Mouse (Mus musculus): Measurements from ENCODE around the gene Hist2h3b. TPM values are rescaled to one million over a fixed set of nuclear protein-coding genes. Genes with fewer than 3 reads are reported as not detected.
A peak's percentile ranks its signal among the peaks of the same experiment; 100 is the strongest.
"Not testable (repeated sequence)": the region's sequence is repeated elsewhere in the genome, so short reads cannot be mapped to it uniquely, and the experiment has no call there.

Gene Hist2h3b
- polyA plus RNA-seq, 1 experiment: 11.3 TPM

DNA sequence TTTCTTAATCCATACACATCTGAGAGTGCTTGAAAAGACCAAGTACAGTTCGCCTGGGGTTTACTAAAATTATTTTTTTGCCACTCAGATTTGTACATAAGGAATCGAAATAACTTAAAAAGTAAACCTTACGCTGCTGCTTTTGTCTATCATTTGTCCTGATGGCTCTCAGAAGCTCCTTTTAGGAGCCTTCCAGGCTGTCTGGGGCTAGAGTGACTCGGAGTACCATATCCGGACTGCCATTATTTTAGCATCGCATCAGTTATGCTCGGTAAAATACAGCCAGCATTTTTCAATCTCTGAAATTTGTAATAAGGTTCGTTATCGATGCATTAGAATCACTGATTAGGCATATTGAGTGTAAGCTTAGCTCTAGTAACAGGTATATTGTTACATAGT is 27.7 kb upstream of the Hist2h3b start:
- H3K79me2 ChIP-seq (ENCODE audit: control insufficient read depth, insufficient read depth): no peaks in the 10 kb centered on the region
- TF ChIP-seq MYOD1 (IDR thresholded peaks at IDR 0.05; ENCODE audit: control insufficient read depth, insufficient read length, low read depth) (no peak), USF1 (IDR thresholded peaks at IDR 0.05; ENCODE audit: low read depth) (no peak), MAX (IDR thresholded peaks at IDR 0.05) (no peak), CTCF (IDR thresholded peaks at IDR 0.05; ENCODE audit: control insufficient read depth, insufficient read depth, insufficient read length) (no peak), FOSL1 (IDR thresholded peaks at IDR 0.05; ENCODE audit: insufficient read depth, low read length, poor library complexity, severe bottlenecking) (no peak), MYOG (IDR thresholded peaks at IDR 0.05; ENCODE audit: control insufficient read depth, extremely low read depth, insufficient read length) (no peak)
- H3K79me3 ChIP-seq (ENCODE audit: low read depth): no peaks in the 10 kb centered on the region

DNA sequence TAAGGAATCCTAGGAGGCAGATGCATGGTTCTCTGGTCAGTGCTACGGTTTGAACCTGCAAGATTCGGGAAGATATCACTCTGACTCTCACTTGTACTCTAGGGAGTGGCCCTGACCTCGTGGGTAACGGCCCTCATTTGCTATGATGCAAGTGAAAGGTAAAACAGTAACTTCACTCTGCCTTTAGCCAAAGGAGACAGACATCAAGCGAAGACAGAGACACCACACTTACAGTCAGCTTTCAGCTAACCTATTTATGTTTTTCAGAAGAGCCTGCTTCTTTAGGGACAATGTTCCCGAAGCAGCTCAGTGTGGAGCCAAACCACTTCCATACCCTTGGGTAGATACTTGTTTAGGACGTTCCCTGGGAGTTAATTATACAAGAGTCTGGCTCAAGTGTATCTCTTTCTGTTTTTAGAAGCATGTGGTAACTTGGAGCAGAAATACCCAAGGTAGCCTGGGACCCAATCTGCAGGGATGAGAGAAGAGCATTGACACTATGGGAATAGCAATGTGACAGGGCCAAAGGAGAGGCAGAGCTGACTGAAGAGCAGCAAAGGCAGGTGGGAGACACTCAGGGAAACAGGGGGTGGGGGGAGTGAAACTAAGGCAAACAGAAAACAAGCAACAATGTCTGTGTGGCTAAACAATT is 24.4 kb upstream of the Hist2h3b start:
- no peak for TF ChIP-seq CTCF (IDR thresholded peaks at IDR 0.05; ENCODE audit: control insufficient read depth, insufficient read depth, insufficient read length)
- TF ChIP-seq CEBPB (IDR thresholded peaks at IDR 0.05; ENCODE audit: low read depth): no peak
- Histone ChIP-seq H3ac (ENCODE audit: control insufficient read depth, insufficient read length, low read depth) (peak overlapping the region; percentile 2), H3K4me3 (ENCODE audit: insufficient read depth, poor library complexity, severe bottlenecking) (no peak overlapping the region)

More for the DNA sequence above, 27.7 kb upstream of the Hist2h3b start:
- Histone ChIP-seq H3ac (ENCODE audit: control insufficient read depth, insufficient read length, low read depth) (no peak overlapping the region), H3K36me3 (ENCODE audit: control insufficient read depth, insufficient read depth) (no peaks in the 10 kb centered on the region), H3K4me3 (ENCODE audit: insufficient read depth, poor library complexity, severe bottlenecking) (no peak overlapping the region), H3K27me3 (ENCODE audit: control insufficient read depth, insufficient read depth, insufficient read length) (no peaks in the 10 kb centered on the region)

DNA sequence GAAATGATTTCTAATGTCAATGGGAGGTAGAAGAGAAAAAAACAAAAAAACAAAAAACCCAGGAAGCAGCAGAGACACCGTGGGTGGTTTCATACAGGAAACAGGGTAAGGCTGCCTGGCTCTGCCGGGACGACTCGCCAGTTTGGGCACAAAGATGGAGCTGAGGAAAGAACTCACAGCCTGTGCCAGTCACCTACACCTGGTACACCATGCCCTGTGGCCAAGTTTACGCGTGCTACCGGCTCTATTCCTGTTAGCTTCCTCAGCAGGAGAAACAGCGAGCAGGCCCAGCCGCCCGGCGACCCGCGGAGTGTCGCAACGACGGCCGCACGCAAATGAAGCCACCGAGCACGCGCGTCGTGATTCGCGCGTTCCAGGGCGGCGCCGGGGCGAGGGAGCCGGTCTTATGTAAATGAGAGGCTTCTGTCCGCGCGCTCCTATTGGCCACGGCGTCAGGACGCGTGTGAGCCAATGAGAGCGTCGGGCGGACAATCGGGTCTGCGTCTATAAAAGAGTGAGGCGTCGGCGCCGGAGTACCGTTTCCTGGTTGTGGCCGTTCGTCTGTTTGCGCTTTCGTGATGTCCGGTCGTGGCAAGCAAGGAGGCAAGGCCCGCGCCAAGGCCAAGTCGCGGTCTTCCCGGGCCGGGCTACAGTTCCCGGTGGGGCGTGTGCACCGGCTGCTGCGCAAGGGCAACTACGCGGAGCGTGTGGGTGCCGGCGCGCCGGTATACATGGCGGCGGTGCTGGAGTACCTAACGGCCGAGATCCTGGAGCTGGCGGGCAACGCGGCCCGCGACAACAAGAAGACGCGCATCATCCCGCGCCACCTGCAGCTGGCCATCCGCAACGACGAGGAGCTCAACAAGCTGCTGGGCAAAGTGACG is 23.2 kb upstream of the Hist2h3b start, which contains the start of gene Hist2h2aa1:
Gene Hist2h2aa1 (plus strand): TSS at position 495 of the 884 bp plus-strand sequence.
- H3K4me3 ChIP-seq (ENCODE audit: insufficient read depth, poor library complexity, severe bottlenecking): peak within 1 kb of the TSS; percentile 18
- H3ac ChIP-seq (ENCODE audit: control insufficient read depth, insufficient read length, low read depth): peak within 1 kb of the TSS; percentile 91
- H3K27me3 ChIP-seq (ENCODE audit: control insufficient read depth, insufficient read depth, insufficient read length); H3K79me2 ChIP-seq (ENCODE audit: control insufficient read depth, insufficient read depth); H3K36me3 ChIP-seq (ENCODE audit: control insufficient read depth, insufficient read depth); H3K79me3 ChIP-seq (ENCODE audit: low read depth): not testable (repeated sequence)
- peak; percentile 71 for TF ChIP-seq CEBPB (IDR thresholded peaks at IDR 0.05; ENCODE audit: low read depth)

More for the DNA sequence above, 24.4 kb upstream of the Hist2h3b start:
- H3K79me2 ChIP-seq (ENCODE audit: control insufficient read depth, insufficient read depth): no peaks in the 10 kb centered on the region
- no peaks in the 10 kb centered on the region for H3K27me3 ChIP-seq (ENCODE audit: control insufficient read depth, insufficient read depth, insufficient read length)
- H3K79me3 ChIP-seq (ENCODE audit: low read depth): peaks cover 2% of the 10 kb centered on the region
- H3K36me3 ChIP-seq (ENCODE audit: control insufficient read depth, insufficient read depth): no peaks in the 10 kb centered on the region

DNA sequence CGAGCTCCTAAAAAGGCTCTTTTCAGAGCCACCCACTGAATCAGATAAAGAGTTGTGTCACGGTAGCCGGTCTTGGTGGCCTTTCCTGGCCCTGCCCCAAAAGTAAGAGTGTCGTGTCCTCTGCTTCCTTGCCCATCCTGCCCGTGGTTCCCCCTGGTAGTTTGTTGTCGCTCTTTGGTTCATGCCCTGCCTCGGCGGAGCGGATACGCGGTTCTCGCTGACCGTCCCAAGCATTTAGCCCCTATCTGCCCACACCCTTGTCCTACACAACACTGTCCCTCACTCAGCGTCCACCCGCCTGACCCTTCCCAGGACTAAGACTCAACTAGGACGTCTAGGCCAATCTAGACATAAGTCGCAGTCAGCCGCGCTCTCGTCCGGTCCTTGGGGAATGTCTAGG is 22.4 kb upstream of the Hist2h3b start:
- H3K79me3 ChIP-seq (ENCODE audit: low read depth); H3K36me3 ChIP-seq (ENCODE audit: control insufficient read depth, insufficient read depth); H3K27me3 ChIP-seq (ENCODE audit: control insufficient read depth, insufficient read depth, insufficient read length); H3ac ChIP-seq (ENCODE audit: control insufficient read depth, insufficient read length, low read depth); H3K79me2 ChIP-seq (ENCODE audit: control insufficient read depth, insufficient read depth); H3K4me3 ChIP-seq (ENCODE audit: insufficient read depth, poor library complexity, severe bottlenecking): not testable (repeated sequence)

DNA sequence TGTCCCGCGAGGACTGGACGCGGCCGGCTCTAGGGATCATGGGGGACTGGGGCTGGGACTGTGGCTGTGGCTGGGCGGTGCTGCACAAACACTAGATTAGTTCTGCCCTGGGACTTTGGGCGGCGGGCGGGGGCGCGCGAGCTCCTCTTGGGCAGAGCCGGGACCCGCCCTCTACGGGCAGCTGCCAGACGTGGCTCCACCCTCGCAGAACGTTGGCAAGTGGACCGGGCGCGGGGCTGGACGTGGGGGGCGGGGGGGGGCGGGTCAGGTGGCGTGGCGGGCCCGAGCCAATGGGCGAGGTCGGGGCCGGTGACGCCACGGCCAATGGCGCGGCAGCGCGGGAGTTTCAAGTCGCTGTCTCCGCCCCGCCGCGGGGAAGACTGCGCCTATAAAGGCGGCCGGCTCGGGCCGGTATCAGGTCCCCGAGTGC is 22.0 kb upstream of the Hist2h3b start, which contains the start of gene Hist2h3c1:
Gene Hist2h3c1 (plus strand): TSS at position 259 of the 430 bp plus-strand sequence.
- not testable (repeated sequence) for H3K79me3 ChIP-seq (ENCODE audit: low read depth); H3K79me2 ChIP-seq (ENCODE audit: control insufficient read depth, insufficient read depth); H3K36me3 ChIP-seq (ENCODE audit: control insufficient read depth, insufficient read depth); H3K27me3 ChIP-seq (ENCODE audit: control insufficient read depth, insufficient read depth, insufficient read length)
- Histone ChIP-seq H3K4me3 (ENCODE audit: insufficient read depth, poor library complexity, severe bottlenecking) (peak within 1 kb of the TSS; percentile 25), H3ac (ENCODE audit: control insufficient read depth, insufficient read length, low read depth) (peak within 1 kb of the TSS; percentile 67)

DNA sequence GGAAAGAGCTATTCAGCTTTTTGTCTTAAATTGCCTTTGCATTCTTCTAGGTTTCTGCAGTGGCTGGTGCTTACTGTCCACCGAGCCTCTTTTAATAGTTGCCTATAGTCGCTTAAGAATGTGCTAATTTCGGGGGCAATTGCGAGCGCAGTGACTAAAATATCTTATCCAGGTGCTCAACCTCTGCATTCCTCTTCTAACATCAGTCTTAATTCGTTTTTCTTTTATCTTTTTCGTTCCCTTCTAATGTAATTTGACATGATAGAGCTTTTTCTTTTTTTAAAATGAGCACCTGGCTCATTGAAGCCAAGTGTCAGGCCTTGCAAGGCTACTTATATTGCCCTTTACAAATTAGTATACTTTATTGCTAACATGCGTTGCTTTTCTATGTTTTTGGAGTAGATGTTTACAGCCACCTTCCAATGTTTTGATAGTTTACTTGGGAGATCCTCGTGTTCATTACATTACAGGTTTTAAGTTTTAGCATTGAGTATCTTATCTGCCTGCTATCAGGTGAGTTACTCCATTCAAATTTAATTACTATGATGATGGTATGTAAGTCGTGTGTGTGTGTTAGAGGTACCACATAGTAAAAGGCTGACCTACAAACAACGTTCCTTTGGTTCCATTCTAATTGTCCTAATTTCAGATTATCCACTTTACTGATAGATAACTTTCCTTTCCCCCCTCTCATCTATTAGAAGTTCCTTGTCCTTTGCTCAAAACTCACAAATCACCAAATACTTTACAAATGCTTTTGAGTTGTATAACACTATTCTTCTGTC is 20.9 kb upstream of the Hist2h3b start:
- Histone ChIP-seq H3ac (ENCODE audit: control insufficient read depth, insufficient read length, low read depth) (peak overlapping the region; percentile 67), H3K79me2 (ENCODE audit: control insufficient read depth, insufficient read depth) (no peaks in the 10 kb centered on the region), H3K27me3 (ENCODE audit: control insufficient read depth, insufficient read depth, insufficient read length) (no peaks in the 10 kb centered on the region), H3K79me3 (ENCODE audit: low read depth) (peaks cover 2% of the 10 kb centered on the region), H3K4me3 (ENCODE audit: insufficient read depth, poor library complexity, severe bottlenecking) (peak overlapping the region; percentile 25), H3K36me3 (ENCODE audit: control insufficient read depth, insufficient read depth) (no peaks in the 10 kb centered on the region)
- no peak for TF ChIP-seq CEBPB (IDR thresholded peaks at IDR 0.05; ENCODE audit: low read depth)
- no peak for TF ChIP-seq CTCF (IDR thresholded peaks at IDR 0.05; ENCODE audit: control insufficient read depth, insufficient read depth, insufficient read length)
- no peak for TF ChIP-seq MYOD1 (IDR thresholded peaks at IDR 0.05; ENCODE audit: control insufficient read depth, insufficient read length, low read depth)
- no peak for TF ChIP-seq USF1 (IDR thresholded peaks at IDR 0.05; ENCODE audit: low read depth)
- TF ChIP-seq FOSL1 (IDR thresholded peaks at IDR 0.05; ENCODE audit: insufficient read depth, low read length, poor library complexity, severe bottlenecking): no peak
- TF ChIP-seq MYOG (IDR thresholded peaks at IDR 0.05; ENCODE audit: control insufficient read depth, extremely low read depth, insufficient read length): no peak
- TF ChIP-seq MAX (IDR thresholded peaks at IDR 0.05): no peak
